Mouse (Mus musculus): Measurements from ENCODE around the gene Best3. TPM values are rescaled to one million over a fixed set of nuclear protein-coding genes. Genes with fewer than 3 reads are reported as not detected.

The Best3 gene
- polyA plus RNA-seq, 1 experiment from 2014 or later, result not detected

DNA sequence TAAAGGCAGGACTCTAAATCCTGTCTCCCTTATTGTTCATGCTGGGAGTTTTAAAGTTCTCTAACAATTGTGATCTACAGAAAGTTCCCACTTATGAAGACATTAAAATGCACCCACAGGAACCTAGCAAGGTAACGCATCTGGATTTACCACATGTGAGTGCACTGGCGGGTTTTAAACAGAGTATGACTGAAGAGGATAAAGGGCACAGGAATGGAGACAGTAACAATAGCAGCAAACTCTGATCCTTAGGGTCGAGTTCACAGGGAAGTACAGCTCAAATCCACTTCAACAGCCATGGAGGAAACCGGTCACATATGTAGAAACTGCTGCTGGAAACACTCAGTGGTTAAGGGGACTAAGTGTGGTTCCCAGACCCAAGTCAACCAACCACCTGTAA, 63.1 kb downstream of the Best3 start:
- Histone ChIP-seq H3K27me3 (ENCODE audit: poor library complexity, severe bottlenecking) (peaks cover 14% of the 10 kb centered on the region), H3K9me3 (no peaks in the 10 kb centered on the region), H3K4me3 (no peak overlapping the region), H3K36me3 (replicated peaks) (peaks cover 63% of the 10 kb centered on the region), H3K4me1 (peaks cover 22% of the 10 kb centered on the region), H3K27ac (no peak overlapping the region)
- 84% methylated on average over 4 of the region's 4 CpGs for WGBS
- DNase-seq (ENCODE audit: extremely low spot score, low spot score), result no peak

DNA sequence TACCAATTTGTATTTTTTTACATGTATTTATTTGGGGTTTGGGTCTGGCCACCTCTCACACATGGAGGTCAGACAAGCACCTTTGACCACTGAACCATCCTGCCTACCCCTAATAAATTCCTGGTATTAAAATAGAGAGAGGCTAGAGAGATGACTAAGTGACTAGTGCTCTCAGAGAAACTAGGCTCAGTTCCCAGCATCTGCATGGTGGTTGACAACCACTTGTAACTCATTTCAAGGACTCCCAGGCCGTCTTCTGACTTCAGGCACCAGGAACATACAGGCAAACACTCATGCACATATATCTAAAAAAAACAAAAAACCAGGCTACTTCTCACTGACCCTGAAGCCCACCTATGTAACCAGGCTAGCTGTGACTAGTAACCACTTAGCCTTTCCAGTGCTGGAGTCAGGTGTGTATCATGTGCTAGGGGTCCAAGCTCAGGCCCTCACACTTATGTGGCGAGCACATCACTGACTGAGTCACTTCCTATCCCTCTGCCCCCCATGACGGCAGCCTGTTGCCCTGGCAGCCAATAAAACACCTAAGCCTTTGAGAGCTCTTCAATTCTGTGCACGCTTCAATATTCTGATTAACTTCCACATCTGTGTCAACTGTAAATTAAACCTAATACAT, 64.0 kb downstream of the Best3 start:
- no peaks in the 10 kb centered on the region for H3K9me3 ChIP-seq
- peaks cover 12% of the 10 kb centered on the region for H3K27me3 ChIP-seq (ENCODE audit: poor library complexity, severe bottlenecking)
- no peak overlapping the region for H3K27ac ChIP-seq
- peaks cover 19% of the 10 kb centered on the region for H3K4me1 ChIP-seq
- no peak for DNase-seq (ENCODE audit: extremely low spot score, low spot score)
- WGBS, result 89% methylated on average over 4 of the region's 4 CpGs
- peaks cover 72% of the 10 kb centered on the region for H3K36me3 ChIP-seq (replicated peaks)
- no peak overlapping the region for H3K4me3 ChIP-seq

DNA sequence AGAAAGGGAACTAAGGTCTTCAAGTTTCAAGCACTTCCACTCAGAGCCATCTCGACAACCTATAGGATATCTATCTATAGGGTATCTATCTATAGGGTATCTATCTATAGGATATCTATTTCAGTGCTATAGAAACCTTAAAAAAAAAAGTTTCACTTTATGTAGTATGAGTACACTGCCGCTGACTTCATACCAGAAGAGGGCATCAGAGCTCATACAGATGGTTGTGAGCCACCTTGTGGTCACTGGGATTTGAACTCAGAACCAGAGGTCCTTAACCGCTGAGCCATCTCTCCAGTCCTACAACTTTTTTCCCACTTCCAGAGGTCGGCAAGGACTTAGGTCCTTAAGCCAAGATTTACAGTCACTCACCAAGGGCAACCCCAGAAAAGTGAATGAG, 69.6 kb downstream of the Best3 start:
- Histone ChIP-seq H3K4me1 (peaks cover 13% of the 10 kb centered on the region), H3K4me3 (no peak overlapping the region), H3K27ac (no peak overlapping the region), H3K9me3 (no peaks in the 10 kb centered on the region), H3K27me3 (ENCODE audit: poor library complexity, severe bottlenecking) (no peaks in the 10 kb centered on the region), H3K36me3 (replicated peaks) (peaks cover 100% of the 10 kb centered on the region)
- WGBS, result 91% methylated on average over 4 of the region's 4 CpGs
- DNase-seq (ENCODE audit: extremely low spot score, low spot score), result no peak

DNA sequence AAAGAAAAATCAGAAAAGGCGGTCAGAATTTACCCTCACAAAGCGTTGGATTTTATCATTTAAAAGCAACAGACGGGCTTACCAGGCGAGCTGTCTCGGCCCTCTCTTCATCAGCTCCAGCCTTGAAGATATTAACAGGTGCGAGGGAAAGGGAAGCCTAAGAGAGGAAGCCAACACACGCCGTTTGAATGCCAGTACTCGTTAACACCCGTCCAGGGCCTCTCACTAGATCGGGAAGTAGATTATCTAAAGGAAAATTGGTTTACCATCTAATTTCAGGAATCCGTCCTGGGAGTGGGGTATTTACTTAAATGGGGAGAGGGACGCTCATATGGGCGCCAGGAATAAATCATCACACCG, 76.8 kb downstream of the Best3 start:
- Histone ChIP-seq H3K4me3 (peak overlapping the region; percentile 97), H3K27ac (peak overlapping the region; percentile 97), H3K36me3 (replicated peaks) (peaks cover 46% of the 10 kb centered on the region), H3K9me3 (no peaks in the 10 kb centered on the region), H3K27me3 (ENCODE audit: poor library complexity, severe bottlenecking) (no peaks in the 10 kb centered on the region), H3K4me1 (peaks cover 24% of the 10 kb centered on the region)
- no peak for DNase-seq (ENCODE audit: extremely low spot score, low spot score)
- WGBS, result 4% methylated on average over 15 of the region's 15 CpGs

DNA sequence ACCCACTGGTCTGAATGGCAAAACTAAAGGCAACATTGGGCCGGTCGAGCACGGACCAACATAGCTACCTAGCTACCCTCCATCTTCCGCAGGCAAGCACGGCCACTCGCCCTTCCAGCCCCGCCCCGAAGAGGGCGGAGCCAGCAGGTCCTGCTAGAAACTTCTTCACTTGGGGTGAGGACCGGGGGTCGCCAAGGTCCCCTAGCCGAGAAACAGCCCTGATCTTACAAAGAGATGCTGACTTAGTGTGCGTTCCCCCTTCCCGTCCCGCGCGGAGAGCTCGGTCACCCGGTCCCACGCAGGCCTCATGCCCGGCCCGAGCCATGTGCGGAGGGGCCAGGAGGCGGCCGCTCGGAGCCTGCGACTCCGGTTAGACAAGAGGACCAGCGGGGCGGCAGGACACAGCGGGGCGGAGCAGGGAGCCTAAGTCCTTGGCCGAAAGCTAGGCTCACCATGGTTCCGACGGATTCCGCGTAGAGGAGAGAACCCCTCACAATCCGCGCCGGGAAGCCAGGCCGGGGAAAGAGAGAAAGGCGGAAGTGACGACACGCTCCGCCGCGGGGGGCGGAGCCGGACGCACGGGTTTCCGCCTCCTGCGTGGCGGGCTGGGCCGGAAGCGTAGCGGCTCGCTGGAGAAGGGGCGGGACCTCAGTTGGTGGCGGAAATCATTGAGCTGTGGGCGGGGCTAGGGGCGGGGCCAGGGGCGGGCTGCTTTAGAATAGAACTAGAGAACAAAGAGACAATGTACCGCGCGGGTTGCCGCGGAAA, 77.3 kb downstream of the Best3 start, which contains the start of gene Cct2:
Cct2 (minus strand) TSS at position 561 of the 768 bp plus-strand sequence.
- Histone ChIP-seq H3K27me3 (ENCODE audit: poor library complexity, severe bottlenecking) (no peaks in the 10 kb centered on the region), H3K36me3 (replicated peaks) (peaks cover 40% of the 10 kb centered on the region), H3K4me3 (peak within 1 kb of the TSS; percentile 97), H3K4me1 (peaks cover 23% of the 10 kb centered on the region), H3K9me3 (no peaks in the 10 kb centered on the region), H3K27ac (peak within 1 kb of the TSS; percentile 97)
- peak; percentile 97 for DNase-seq (ENCODE audit: extremely low spot score, low spot score)
- under 1% methylated on average over 67 of the region's 68 CpGs for WGBS

DNA sequence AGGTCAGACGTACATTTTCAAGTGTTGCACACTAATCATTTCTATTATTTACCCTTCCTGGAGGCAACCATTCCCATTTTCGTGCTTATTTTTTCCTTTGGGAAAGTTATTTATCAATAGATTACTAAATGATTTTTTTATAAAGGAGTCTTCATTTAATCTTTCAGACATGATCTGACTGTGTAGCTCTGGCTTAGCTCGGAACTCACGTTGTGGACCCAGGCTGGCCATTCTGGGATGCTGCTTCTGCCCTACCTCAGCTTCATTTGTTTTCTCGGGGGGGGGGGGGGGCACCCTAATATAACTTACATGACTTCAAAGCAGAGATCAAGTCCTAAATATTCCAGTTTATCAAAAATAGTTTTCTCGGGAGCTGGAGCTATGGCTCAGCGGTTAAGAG, 78.0 kb downstream of the Best3 start:
- DNase-seq (ENCODE audit: extremely low spot score, low spot score), result no peak
- H3K4me1 ChIP-seq, result peaks cover 17% of the 10 kb centered on the region
- 9% methylated on average over 7 of the region's 7 CpGs for WGBS
- H3K9me3 ChIP-seq, result no peaks in the 10 kb centered on the region
- H3K4me3 ChIP-seq, result peak overlapping the region; percentile 97
- peak overlapping the region; percentile 97 for H3K27ac ChIP-seq
- H3K27me3 ChIP-seq (ENCODE audit: poor library complexity, severe bottlenecking), result no peaks in the 10 kb centered on the region
- peaks cover 35% of the 10 kb centered on the region for H3K36me3 ChIP-seq (replicated peaks)

DNA sequence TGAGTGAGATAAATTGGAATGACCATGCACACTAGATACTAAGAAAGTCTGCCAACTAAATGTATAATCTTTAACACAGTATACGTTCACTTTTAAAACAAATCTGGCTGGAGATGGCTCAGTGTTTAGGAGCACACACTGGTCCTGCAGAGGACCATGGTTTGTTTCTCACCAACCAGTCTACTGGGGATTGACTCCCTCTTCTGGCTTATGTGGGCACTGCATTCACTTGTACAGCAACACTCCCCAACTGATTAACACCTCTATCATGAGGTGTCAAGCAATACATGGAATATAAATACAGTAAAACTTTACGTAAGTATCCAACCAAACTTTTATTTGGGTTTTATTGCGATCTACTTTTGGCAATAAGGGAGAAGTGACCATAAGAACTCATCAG, 83.0 kb downstream of the Best3 start:
- Histone ChIP-seq H3K36me3 (replicated peaks) (peaks cover 49% of the 10 kb centered on the region), H3K27me3 (ENCODE audit: poor library complexity, severe bottlenecking) (no peaks in the 10 kb centered on the region), H3K9me3 (no peaks in the 10 kb centered on the region), H3K4me1 (no peaks in the 10 kb centered on the region), H3K4me3 (no peak overlapping the region), H3K27ac (no peak overlapping the region)
- WGBS, result 94% methylated on average over 3 of the region's 3 CpGs
- no peak for DNase-seq (ENCODE audit: extremely low spot score, low spot score)

DNA sequence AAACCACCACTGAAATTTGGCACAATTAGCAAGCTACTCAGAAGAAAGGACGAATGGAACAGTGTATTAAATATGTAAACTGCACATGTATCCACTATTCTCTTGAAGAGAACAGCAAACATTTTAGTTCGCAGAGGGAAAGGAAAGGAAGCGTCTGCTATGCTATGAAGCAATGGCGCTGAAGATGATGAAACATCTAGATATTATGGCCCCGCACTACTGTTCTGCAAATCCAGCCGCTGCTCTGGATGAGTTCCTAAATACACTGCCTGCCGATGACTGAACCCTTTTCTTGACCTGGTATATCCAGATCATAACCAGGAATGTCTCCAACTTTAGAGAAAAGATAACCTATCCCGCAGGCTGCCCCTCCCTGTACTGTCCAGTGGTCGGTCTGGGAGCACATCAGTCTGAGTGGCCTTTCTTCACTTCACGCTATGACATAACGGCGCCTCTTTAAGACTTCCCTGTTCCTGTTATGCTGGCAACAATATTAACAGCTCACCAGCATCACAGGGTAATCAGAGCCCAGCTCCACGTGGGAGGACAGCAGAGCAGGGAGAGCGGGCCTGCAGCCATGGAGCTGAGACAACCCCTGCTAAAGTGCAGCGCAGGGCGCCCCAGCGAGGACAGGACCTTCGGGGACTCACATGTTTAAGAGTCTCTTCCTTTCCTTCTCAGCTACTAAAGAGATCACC, 86.2 kb downstream of the Best3 start:
- Histone ChIP-seq H3K36me3 (replicated peaks) (peaks cover 73% of the 10 kb centered on the region), H3K27ac (no peak overlapping the region), H3K4me1 (no peaks in the 10 kb centered on the region), H3K4me3 (no peak overlapping the region), H3K9me3 (no peaks in the 10 kb centered on the region), H3K27me3 (ENCODE audit: poor library complexity, severe bottlenecking) (no peaks in the 10 kb centered on the region)
- no peak for DNase-seq (ENCODE audit: extremely low spot score, low spot score)
- 95% methylated on average over 18 of the region's 18 CpGs for WGBS

DNA sequence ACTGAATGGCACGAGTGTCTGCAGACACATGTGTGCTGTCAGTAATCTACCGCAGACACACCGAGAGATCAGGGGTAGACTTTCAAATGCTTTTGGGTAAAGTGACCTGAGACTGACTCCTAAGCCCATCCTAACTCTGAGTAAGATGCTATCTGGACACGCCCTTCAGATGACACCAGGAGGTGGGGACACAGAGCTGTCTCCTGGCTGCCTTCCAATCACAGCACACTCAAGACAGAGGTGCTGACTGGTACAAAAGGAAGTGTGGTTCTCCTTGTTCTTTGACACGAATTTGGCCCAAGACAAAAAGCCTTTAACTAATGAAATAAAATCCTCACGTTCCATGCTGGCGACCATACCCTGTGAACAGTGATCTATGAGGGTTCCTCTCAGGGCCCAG, 87.1 kb downstream of the Best3 start:
- no peak for DNase-seq (ENCODE audit: extremely low spot score, low spot score)
- WGBS, result 90% methylated on average over 7 of the region's 7 CpGs
- H3K4me3 ChIP-seq, result no peak overlapping the region
- H3K27me3 ChIP-seq (ENCODE audit: poor library complexity, severe bottlenecking), result no peaks in the 10 kb centered on the region
- no peak overlapping the region for H3K27ac ChIP-seq
- peaks cover 82% of the 10 kb centered on the region for H3K36me3 ChIP-seq (replicated peaks)
- no peaks in the 10 kb centered on the region for H3K4me1 ChIP-seq
- no peaks in the 10 kb centered on the region for H3K9me3 ChIP-seq

Other genes starting within 250 kb of the Best3 start
- gene Myrfl, start 89.4 kb upstream of the Best3 start, polyA plus RNA-seq (2016; fragmentation: Nextera tagmentation; extraction: Ambion mirVana), result 0.07 TPM in 1 of 2 replicates, not detected in the other
- 41.5 and 43.0 TPM in 2 replicates for gene Rab3ip, start 35.5 kb upstream of the Best3 start, polyA plus RNA-seq (2016; fragmentation: Nextera tagmentation; extraction: Ambion mirVana)
- gene Gm10271, start 13.7 kb upstream of the Best3 start, polyA plus RNA-seq (2016; fragmentation: Nextera tagmentation; extraction: Ambion mirVana), result not detected in 2 replicates
- gene Lrrc10, start 59.0 kb downstream of the Best3 start, polyA plus RNA-seq (2016; fragmentation: Nextera tagmentation; extraction: Ambion mirVana), result not detected in 2 replicates
- gene Cct2, start 77.5 kb downstream of the Best3 start, polyA plus RNA-seq (2016; fragmentation: Nextera tagmentation; extraction: Ambion mirVana), result 332 and 337 TPM in 2 replicates
- gene Frs2, start 162.2 kb downstream of the Best3 start, polyA plus RNA-seq (2016; fragmentation: Nextera tagmentation; extraction: Ambion mirVana), result 15.8 and 18.1 TPM in 2 replicates
- 122 and 123 TPM in 2 replicates for gene Yeats4, start 238.2 kb downstream of the Best3 start, polyA plus RNA-seq (2016; fragmentation: Nextera tagmentation; extraction: Ambion mirVana)

Measured in forebrain, embryonic 10.5 days (tissue).